Mouse (Mus musculus) embryonic facial prominence, embryonic 11.5 days (tissue): Measurements from ENCODE around the gene Adam15. TPM values are rescaled to one million over a fixed set of nuclear protein-coding genes. Genes with fewer than 3 reads are reported as not detected.

Experiments
- ATAC-seq: fragments of 200-750 bp; cut with Nextera tagmentation; replicated peaks from 2 replicates; pipeline ENCODE4 v1.8.0; 2017; ENCODE audit warnings: low read depth; ENCODE audit not compliant: insufficient number of reproducible peaks, low FRiP score, low TSS enrichment
- DNase-seq: peaks from one replicate; pipeline ENCODE4 v3.0.0-alpha.2; 2015; ENCODE audit warnings: low spot score
- H3K27ac ChIP-seq: fragments of 300-500 bp; sonication (generic); replicated peaks from 2 replicates; pipeline ENCODE4 v1.5.1; 2014; ENCODE audit warnings: mild to moderate bottlenecking, low read depth, low read length, control low read depth
- H3K27me3 ChIP-seq: fragments of 300-500 bp; sonication (generic); 2 replicates; pipeline ENCODE4 v1.6.1; 2014; ENCODE audit warnings: mild to moderate bottlenecking, low read length, moderate library complexity, mixed read lengths; ENCODE audit not compliant: control insufficient read depth, insufficient read depth
- H3K36me3 ChIP-seq: fragments of 300-500 bp; sonication (generic); replicated peaks from 2 replicates; pipeline ENCODE4 v1.6.1; 2014; ENCODE audit warnings: low read depth, mild to moderate bottlenecking, low read length, moderate library complexity, mixed read lengths; ENCODE audit not compliant: control insufficient read depth, insufficient read depth
- H3K4me1 ChIP-seq: fragments of 300-500 bp; sonication (generic); 2 replicates; pipeline ENCODE4 v1.6.1; 2014; ENCODE audit warnings: low read length, mixed read lengths; ENCODE audit not compliant: control insufficient read depth, insufficient read depth
- H3K4me2 ChIP-seq: fragments of 300-500 bp; sonication (generic); 2 replicates; pipeline ENCODE4 v1.6.1; 2014; ENCODE audit warnings: low read depth, mild to moderate bottlenecking, control low read depth, low read length, moderate library complexity
- H3K4me3 ChIP-seq: fragments of 300-500 bp; sonication (generic); 2 replicates; pipeline ENCODE4 v1.5.1; 2014; ENCODE audit warnings: low read depth, low read length, control low read depth
- H3K9ac ChIP-seq: fragments of 300-500 bp; sonication (generic); replicated peaks from 2 replicates; pipeline ENCODE4 v1.6.1; 2014; ENCODE audit warnings: mild to moderate bottlenecking, control low read depth, low read length
- H3K9me3 ChIP-seq: fragments of 300-500 bp; sonication (generic); replicated peaks from 2 replicates; pipeline ENCODE4 v1.6.1; 2016; ENCODE audit warnings: mild to moderate bottlenecking, low read length, inconsistent platforms, mixed read lengths; ENCODE audit not compliant: control insufficient read depth
- WGBS: fragments of 180-500 bp; shearing (Covaris S2); extraction: QIAGEN DNeasy Blood & Tissue Kit; methylation state at CpG from one replicate; pipeline ENCODE4 v1.1.7; 2014; 5-methylcytosine and 5-hydroxymethylcytosine counted together
- polyA plus RNA-seq: library from polyadenylated mRNA; unstranded; fragments of >200 nt; fragmentation: Nextera tagmentation; extraction: Ambion mirVana; gene quantifications from 2 replicates; pipeline ENCODE4 v1.2.1, GENCODE M21; 2014

Adam15 gene
- polyA plus RNA-seq, 1 experiment from 2014 or later, result 17.8 TPM

DNA sequence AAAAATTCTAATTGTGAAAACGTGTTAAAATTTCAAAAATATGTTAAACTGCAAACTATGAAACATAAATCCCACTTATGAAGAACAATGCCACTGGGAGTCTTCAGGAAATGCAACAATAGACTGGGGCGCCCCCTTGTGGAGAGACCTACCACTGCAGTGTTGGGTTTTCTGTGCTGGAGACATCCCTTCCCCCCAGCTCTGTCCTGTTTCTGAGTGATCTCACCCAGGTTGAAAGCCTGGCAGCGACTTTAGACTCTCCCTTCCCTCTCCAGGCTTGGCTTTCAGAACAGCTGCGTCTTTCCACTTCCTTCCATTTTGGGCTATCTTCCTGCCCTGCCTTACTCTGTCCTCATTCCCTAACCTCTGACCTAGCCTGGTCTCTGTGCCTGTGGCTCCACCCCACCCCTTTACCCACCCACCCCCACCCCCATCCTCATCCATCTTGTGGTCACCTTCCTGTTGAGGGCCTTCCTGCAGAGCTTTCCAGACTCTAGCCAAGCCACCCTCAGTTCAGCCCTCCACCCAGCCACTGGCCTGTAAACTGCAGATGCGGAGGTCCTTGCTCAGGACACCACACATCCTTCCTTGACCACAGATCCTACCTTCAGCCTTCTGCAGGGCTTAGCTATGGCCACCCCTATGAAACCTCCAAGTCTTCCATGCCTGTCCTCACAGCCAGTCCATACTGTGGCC lies 5.2 kb upstream of the Adam15 start:
- H3K4me3 ChIP-seq, result no peak overlapping the region
- H3K4me2 ChIP-seq, result no peak overlapping the region
- peaks cover 2% of the 10 kb centered on the region; the same call in 1 of the 2 replicates for H3K27me3 ChIP-seq
- no peaks in the 10 kb centered on the region for H3K36me3 ChIP-seq
- WGBS, result 16% methylated on average over 5 of the region's 5 CpGs
- H3K9ac ChIP-seq, result no peak overlapping the region
- H3K4me1 ChIP-seq, result no peaks in the 10 kb centered on the region
- H3K27ac ChIP-seq, result no peak overlapping the region
- ATAC-seq, result 0 out of 2 replicates have a peak, but pooled peaks have one; percentile 14
- DNase-seq, result peak; percentile 87
- no peaks in the 10 kb centered on the region for H3K9me3 ChIP-seq

DNA sequence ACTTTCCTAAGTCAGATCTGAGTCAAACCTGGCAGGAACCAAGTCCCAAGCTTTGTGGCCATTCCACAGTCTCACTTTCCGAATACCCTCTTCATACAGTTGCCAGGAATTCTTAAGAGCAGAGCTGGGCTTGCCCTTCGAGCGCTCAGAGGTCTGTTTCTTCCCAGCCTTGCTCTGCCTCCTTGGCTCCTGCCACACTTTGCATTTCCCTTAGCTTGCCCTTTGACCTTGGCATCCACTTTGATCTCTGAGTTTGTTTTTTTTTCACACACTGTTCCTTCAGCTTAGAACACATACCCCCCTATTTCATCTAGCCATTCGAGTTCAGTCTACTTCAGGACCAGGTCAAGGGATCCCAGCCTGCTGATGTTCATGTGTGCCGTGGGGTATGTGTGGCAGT lies 1.5 kb upstream of the Adam15 start:
- WGBS, result 40% methylated on average over 5 of the region's 5 CpGs
- ATAC-seq (no peak), DNase-seq (no peak)
- Histone ChIP-seq H3K36me3 (no peaks in the 10 kb centered on the region), H3K4me2 (no peak overlapping the region), H3K9ac (no peak overlapping the region), H3K27me3 (peaks cover 2% of the 10 kb centered on the region; the same call in 1 of the 2 replicates), H3K27ac (no peak overlapping the region), H3K9me3 (no peaks in the 10 kb centered on the region), H3K4me1 (peaks cover 3% of the 10 kb centered on the region), H3K4me3 (no peak overlapping the region)

DNA sequence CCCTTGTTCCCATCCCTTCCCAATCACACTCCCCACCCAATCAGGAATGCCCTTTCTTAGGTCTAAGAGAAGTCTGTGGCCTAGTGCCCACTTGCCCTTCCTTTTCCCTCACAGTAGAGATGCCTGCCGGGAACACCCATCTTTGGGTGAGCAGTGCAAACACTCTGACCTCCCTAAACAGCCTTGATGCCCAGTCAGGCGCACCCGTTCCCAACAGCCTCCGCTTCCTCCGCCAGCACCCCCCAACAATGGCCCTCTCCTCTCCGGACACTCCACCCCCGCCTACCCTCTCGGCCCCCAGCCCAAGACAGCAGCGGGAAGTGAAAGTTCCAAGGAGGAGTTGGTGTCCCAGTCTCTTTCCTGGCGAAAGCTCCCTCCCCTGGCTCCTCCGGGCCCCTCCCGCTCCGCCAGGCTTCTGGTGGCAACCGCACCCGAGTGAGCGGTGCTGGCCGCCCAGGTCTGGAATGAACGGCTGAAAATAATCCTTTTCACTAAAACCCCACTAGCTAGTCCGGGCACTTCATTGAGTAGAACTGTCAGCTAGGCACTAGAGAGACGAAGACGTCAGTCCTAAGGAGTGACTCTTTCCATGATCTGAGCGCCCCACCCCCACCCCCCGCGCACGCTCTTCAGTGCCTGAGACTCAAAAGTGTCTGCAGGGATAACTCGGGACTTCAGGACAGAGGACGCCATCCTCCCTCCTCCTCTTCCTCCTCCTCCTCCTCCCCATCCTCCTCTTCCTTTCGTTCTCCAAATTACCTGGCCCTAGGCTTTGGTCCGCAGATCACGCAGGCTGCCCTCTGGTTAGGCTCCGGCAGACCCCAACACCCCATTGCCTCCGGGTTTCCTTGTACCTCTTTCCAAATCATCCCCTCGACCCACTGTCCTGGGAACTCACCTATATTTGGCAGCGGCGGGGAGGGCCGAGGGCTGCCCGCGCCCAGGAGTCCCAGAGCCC lies 606 bp downstream of the Adam15 start:
- no peak overlapping the region for H3K27ac ChIP-seq
- peak; percentile 42 for DNase-seq
- H3K9me3 ChIP-seq, result no peaks in the 10 kb centered on the region
- H3K4me1 ChIP-seq, result peaks cover 3% of the 10 kb centered on the region
- no peak for ATAC-seq
- peaks cover 2% of the 10 kb centered on the region; the same call in 1 of the 2 replicates for H3K27me3 ChIP-seq
- peak overlapping the region; percentile 44 for H3K4me3 ChIP-seq
- no peaks in the 10 kb centered on the region; the same call in 1 of the 2 replicates for H3K36me3 ChIP-seq
- 2% methylated on average over 38 of the region's 38 CpGs for WGBS
- peak overlapping the region; percentile 69 for H3K4me2 ChIP-seq
- H3K9ac ChIP-seq, result peak overlapping the region; percentile 47

DNA sequence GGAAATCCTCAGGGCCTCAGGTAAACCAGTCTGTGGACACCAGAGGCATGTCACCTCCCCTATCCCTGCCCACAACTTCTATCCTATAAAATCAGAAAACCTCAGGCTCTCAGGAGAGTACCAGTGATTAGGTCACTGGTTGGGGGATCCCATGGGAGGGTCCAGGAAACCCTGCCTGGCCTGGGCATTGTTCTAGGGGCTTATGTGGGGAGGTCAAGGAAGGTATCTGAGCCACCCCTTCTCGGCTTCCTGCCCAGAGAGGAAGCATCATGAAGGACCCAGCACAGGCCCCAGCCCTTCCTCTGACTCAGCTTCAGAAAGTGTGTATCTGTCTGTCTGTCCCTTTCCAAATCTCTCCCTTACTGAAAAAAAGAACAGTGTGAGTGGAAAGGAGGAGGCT lies 1.9 kb downstream of the Adam15 start:
- H3K9me3 ChIP-seq, result no peaks in the 10 kb centered on the region
- H3K4me2 ChIP-seq, result no peak overlapping the region
- H3K27ac ChIP-seq, result no peak overlapping the region
- no peak for ATAC-seq
- H3K9ac ChIP-seq, result no peak overlapping the region
- no peak for DNase-seq
- peaks cover 2% of the 10 kb centered on the region; the same call in 1 of the 2 replicates for H3K27me3 ChIP-seq
- no peaks in the 10 kb centered on the region; the same call in 1 of the 2 replicates for H3K36me3 ChIP-seq
- WGBS, result 72% methylated on average over 1 of the region's 1 CpGs
- no peak overlapping the region for H3K4me3 ChIP-seq
- peaks cover 3% of the 10 kb centered on the region for H3K4me1 ChIP-seq

DNA sequence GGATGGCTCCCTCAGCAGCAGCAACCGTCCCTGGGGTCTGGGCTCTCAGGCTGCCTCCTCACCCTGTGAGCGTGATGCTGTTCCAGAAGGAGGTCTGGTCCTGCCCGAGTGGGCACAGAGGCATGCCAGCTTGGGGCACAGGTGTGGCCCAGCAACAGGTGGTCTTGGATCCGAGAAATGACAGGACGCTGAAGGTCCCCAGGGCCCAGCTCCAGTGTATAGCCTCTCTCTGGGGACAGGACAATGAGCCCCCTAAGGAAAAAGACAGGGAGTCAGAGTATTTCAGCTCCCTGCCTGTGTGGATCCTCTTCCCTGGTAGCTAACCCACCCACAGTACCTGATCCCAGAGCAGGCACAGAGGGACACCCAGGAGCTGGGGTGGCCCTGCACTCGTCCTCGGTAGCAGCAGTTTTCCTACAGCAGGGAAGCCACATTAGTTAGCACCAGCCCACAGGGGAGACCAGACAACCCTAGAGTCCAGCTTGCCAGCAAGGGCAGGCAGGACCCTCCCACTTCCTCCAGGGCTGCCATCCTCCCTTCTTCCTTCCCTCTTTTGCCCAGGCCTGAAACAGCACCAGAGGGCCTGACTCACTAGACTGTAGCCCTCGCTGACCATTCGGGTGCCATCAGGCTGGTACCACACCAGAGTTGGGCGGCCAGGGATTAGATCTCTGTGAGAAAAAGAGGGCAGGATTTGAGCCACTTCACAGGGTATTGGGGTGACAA lies 2.8 kb downstream of the Adam15 start:
- no peak overlapping the region for H3K9ac ChIP-seq
- no peak for DNase-seq
- no peak overlapping the region for H3K4me2 ChIP-seq
- H3K27me3 ChIP-seq, result no peaks in the 10 kb centered on the region
- no peak overlapping the region for H3K27ac ChIP-seq
- H3K4me3 ChIP-seq, result no peak overlapping the region
- no peak for ATAC-seq
- 78% methylated on average over 10 of the region's 10 CpGs for whole genome bisulfite sequencing
- H3K4me1 ChIP-seq, result peaks cover 3% of the 10 kb centered on the region
- H3K9me3 ChIP-seq, result no peaks in the 10 kb centered on the region
- H3K36me3 ChIP-seq, result no peaks in the 10 kb centered on the region; the same call in 1 of the 2 replicates

DNA sequence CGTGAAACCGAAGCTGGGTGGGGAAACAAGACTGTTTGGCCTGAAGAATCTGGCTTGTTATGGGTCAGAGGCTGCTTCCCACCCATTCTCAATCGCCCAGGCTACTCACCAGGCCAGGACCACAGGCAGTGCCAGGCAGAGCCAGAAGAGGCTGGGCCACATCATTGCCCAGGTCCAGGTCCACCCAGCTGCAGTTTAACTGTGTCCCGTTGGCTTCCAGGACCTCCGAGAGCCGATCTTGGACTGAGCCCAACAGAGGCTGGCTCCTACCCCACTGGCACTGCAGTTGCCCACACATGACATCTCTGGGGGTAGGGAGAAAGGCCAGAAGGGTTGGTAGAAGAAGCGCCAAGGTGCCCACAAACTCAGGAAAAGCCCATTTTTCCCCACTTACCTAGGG lies 6.5 kb downstream of the Adam15 start:
- 86% methylated on average over 7 of the region's 7 CpGs for WGBS
- no peak for ATAC-seq

DNA sequence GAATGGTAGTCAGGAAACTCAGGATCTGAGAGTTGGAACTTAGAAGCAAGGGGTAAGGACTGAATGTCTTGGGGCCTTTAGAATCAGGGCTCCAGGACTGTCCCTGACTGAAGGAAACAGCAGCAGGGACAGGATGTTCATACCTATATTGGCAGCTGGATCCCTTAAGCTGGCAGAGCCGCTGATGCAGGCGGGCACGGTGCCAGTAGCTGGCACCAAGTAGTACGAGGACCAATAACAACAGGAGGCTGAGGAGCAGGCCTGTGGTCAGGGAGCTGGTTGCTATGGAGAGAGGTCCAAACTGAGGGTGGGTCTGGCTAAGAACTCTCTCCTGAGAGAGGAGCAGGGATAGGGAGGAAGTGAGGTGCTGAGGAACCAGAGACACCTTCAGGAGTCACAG lies 8.0 kb downstream of the Adam15 start:
- WGBS, result 91% methylated on average over 4 of the region's 4 CpGs
- no peak overlapping the region for H3K9ac ChIP-seq
- H3K4me1 ChIP-seq, result peaks cover 4% of the 10 kb centered on the region
- ATAC-seq (no peak), DNase-seq (no peak)
- no peak overlapping the region for H3K4me2 ChIP-seq
- no peaks in the 10 kb centered on the region; the same call in 1 of the 2 replicates for H3K36me3 ChIP-seq
- H3K27me3 ChIP-seq, result no peaks in the 10 kb centered on the region
- no peaks in the 10 kb centered on the region for H3K9me3 ChIP-seq
- no peak overlapping the region for H3K4me3 ChIP-seq
- H3K27ac ChIP-seq, result no peak overlapping the region

More for the DNA sequence above, 6.5 kb downstream of the Adam15 start:
- Histone ChIP-seq H3K4me3 (no peak overlapping the region), H3K27ac (no peak overlapping the region), H3K27me3 (no peaks in the 10 kb centered on the region), H3K4me2 (no peak overlapping the region), H3K4me1 (peaks cover 4% of the 10 kb centered on the region), H3K9me3 (no peaks in the 10 kb centered on the region), H3K9ac (no peak overlapping the region), H3K36me3 (no peaks in the 10 kb centered on the region; the same call in 1 of the 2 replicates)
- DNase-seq, result no peak
